Mouse (Mus musculus) liver, adult 2 months (tissue): Measurements from ENCODE around the gene Gm28038.

ENCODE experiments used
- CTCF ChIP-seq: fragments of 200-500 bp; IDR thresholded peaks from 2 replicates; pipeline ENCODE4 v1.5.1; 2011; ENCODE audit warnings: low read depth, low read length, control low read depth
- POLR2A ChIP-seq: fragments of 200-500 bp; IDR thresholded peaks from 2 replicates; pipeline ENCODE4 v1.6.1; 2011; ENCODE audit warnings: low read length, control low read depth; ENCODE audit not compliant: insufficient read depth; ENCODE audit errors: extremely low read depth

GRCm38 (mm10) chr2:30258600-30258999, 22.2 kb upstream of the Gm28038 start:
- TF ChIP-seq CTCF (no peak), POLR2A (no peak)
